Mouse (Mus musculus) brown adipose tissue, adult 24 weeks (tissue): ENCODE measurements around the gene Zfp541. TPM values are rescaled to one million over a fixed set of nuclear protein-coding genes. Genes with fewer than 3 reads are reported as not detected.

Source experiments
- polyA plus RNA-seq: library from polyadenylated mRNA; stranded (reverse); fragments of >200 nt; gene quantifications from 2 replicates; pipeline ENCODE4 v1.2.4, GENCODE M21; 2012; ENCODE audit not compliant: missing spikeins, insufficient read depth, insufficient read length

Zfp541 gene
- polyA plus RNA-seq, 1 experiment, result not detected

Other genes starting within 250 kb of the Zfp541 start
- not detected in 2 replicates for gene Obox6, start 222.1 kb upstream of the Zfp541 start, polyA plus RNA-seq
- gene Crx, start 181.8 kb upstream of the Zfp541 start, polyA plus RNA-seq, result not detected in 2 replicates
- gene Crxos, start 179.2 kb upstream of the Zfp541 start, polyA plus RNA-seq, result not detected in 2 replicates
- gene Selenow, start 139.4 kb upstream of the Zfp541 start, polyA plus RNA-seq, result 320 and 478 TPM in 2 replicates
- 86.7 and 98.8 TPM in 2 replicates for gene Nop53, start 115.7 kb upstream of the Zfp541 start, polyA plus RNA-seq
- gene Ehd2, start 94.2 kb upstream of the Zfp541 start, polyA plus RNA-seq, result 141 and 148 TPM in 2 replicates
- gene Bicra, start 13.9 kb upstream of the Zfp541 start, polyA plus RNA-seq, result 6.1 and 7.4 TPM in 2 replicates
- 132 and 141 TPM in 2 replicates for gene Napa, start 36.6 kb downstream of the Zfp541 start, polyA plus RNA-seq
- 13.2 and 18.1 TPM in 2 replicates for gene Kptn, start 58.1 kb downstream of the Zfp541 start, polyA plus RNA-seq
- not detected in 2 replicates for gene Slc8a2, start 68.0 kb downstream of the Zfp541 start, polyA plus RNA-seq
- gene Meis3, start 113.3 kb downstream of the Zfp541 start, polyA plus RNA-seq, result 1.6 and 3.1 TPM in 2 replicates
- gene Dhx34, start 160.2 kb downstream of the Zfp541 start, polyA plus RNA-seq, result 7.3 and 8.3 TPM in 2 replicates
- gene C5ar2, start 182.3 kb downstream of the Zfp541 start, polyA plus RNA-seq, result 0.40 and 0.46 TPM in 2 replicates
- 3.6 and 5.2 TPM in 2 replicates for gene C5ar1, start 197.7 kb downstream of the Zfp541 start, polyA plus RNA-seq
- 16.0 and 17.2 TPM in 2 replicates for gene Inafm1, start 211.8 kb downstream of the Zfp541 start, polyA plus RNA-seq
- 26.4 and 28.6 TPM in 2 replicates for gene Ccdc9, start 225.0 kb downstream of the Zfp541 start, polyA plus RNA-seq
- gene Bbc3, start 246.6 kb downstream of the Zfp541 start, polyA plus RNA-seq, result 5.0 and 10.8 TPM in 2 replicates